Mouse (Mus musculus) limb, embryonic 12.5 days (tissue): ENCODE measurements at regions not wholly inside any gene's neighbourhood (a gene's known extent, or its start where the extent isn't known, plus 50 kb on each side); places are given as distances from the start of the nearest gene placed in this dataset.
A peak's percentile ranks its signal among the peaks of the same experiment; 100 is the strongest.

Source experiments
- ATAC-seq: fragments of 200-750 bp; cut with Nextera tagmentation; 2 replicates; pipeline ENCODE4 v1.8.0; 2017; ENCODE audit warnings: low read depth, moderate TSS enrichment; ENCODE audit not compliant: insufficient number of reproducible peaks, insufficient read depth, low FRiP score, low TSS enrichment
- H3K27ac ChIP-seq: fragments of 300-500 bp; sonication (generic); 2 replicates; pipeline ENCODE4 v1.5.1; 2016; ENCODE audit warnings: mild to moderate bottlenecking, moderate library complexity
- H3K27me3 ChIP-seq: fragments of 300-500 bp; sonication (generic); 2 replicates; pipeline ENCODE4 v1.6.1; 2016; ENCODE audit warnings: mild to moderate bottlenecking, moderate library complexity
- H3K36me3 ChIP-seq: fragments of 300-500 bp; sonication (generic); 2 replicates; pipeline ENCODE4 v1.6.1; 2016; ENCODE audit warnings: mild to moderate bottlenecking, moderate library complexity
- H3K4me1 ChIP-seq: fragments of 300-500 bp; sonication (generic); replicated peaks from 2 replicates; pipeline ENCODE4 v1.6.1; 2016
- H3K4me2 ChIP-seq: fragments of 300-500 bp; sonication (generic); 2 replicates; pipeline ENCODE4 v1.6.1; 2016; ENCODE audit warnings: mild to moderate bottlenecking, moderate library complexity
- H3K4me3 ChIP-seq: fragments of 300-500 bp; sonication (generic); replicated peaks from 2 replicates; pipeline ENCODE4 v1.5.1; 2016; ENCODE audit warnings: mild to moderate bottlenecking
- H3K9ac ChIP-seq: fragments of 300-500 bp; sonication (generic); replicated peaks from 2 replicates; pipeline ENCODE4 v1.6.1; 2016; ENCODE audit warnings: mild to moderate bottlenecking, moderate library complexity
- H3K9me3 ChIP-seq: fragments of 300-500 bp; sonication (generic); 2 replicates; pipeline ENCODE4 v1.6.1; 2016; ENCODE audit warnings: mild to moderate bottlenecking, moderate library complexity
- WGBS: fragments of 180-500 bp; shearing (Covaris S2); methylation state at CpG from one replicate; pipeline ENCODE4 v1.1.7; 2016; 5-methylcytosine and 5-hydroxymethylcytosine counted together

DNA sequence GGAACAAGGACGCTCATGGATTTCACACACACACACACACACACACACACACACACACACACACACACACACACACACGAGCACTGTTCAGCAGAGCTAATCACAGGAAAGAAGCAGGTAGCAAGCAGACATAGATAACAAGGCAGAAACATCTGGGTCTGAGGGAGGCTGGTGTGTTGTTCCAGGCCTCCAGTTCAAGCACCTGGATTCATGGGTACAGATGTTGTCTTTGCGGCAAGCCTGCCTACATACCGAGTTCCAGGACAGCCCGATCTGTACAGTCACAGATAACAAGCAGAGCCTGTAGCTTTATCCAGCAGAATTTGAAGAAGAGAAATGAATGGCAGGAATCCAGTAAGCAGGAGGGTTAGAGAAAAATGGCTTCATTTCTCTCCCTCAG is 55.0 kb upstream of the Adgrl2 start:
- no peak overlapping the region for H3K4me3 ChIP-seq
- H3K27me3 ChIP-seq, result no peaks in the 10 kb centered on the region
- H3K36me3 ChIP-seq, result no peaks in the 10 kb centered on the region
- H3K9ac ChIP-seq, result no peak overlapping the region
- 71% methylated on average over 5 of the region's 5 CpGs for WGBS
- H3K4me2 ChIP-seq, result no peak overlapping the region
- no peak for ATAC-seq
- H3K4me1 ChIP-seq, result peaks cover 25% of the 10 kb centered on the region
- H3K9me3 ChIP-seq, result no peaks in the 10 kb centered on the region
- no peak overlapping the region for H3K27ac ChIP-seq

DNA sequence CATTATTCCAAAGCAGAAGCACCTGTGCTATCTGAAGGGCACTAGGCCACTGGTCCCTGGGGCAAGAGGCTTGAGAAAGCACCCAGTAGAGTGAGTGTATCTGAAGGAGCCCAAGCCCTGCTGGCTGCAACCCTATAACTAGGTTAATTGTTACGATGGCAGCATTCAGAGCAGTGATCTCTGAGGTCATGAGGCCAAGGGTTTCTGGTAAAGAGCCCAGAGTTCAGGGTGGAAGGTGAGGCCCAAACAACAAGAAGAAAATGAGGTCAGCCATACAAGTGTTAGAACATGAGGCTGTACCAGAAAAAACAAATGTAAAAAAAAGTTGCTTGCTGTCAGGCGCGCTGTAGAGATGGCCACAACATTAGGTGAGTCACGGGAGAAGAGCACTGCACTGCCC is 53.5 kb upstream of the Adgrl2 start:
- H3K4me1 ChIP-seq, result peaks cover 25% of the 10 kb centered on the region
- H3K4me2 ChIP-seq, result no peak overlapping the region
- H3K9me3 ChIP-seq, result no peaks in the 10 kb centered on the region
- no peaks in the 10 kb centered on the region for H3K36me3 ChIP-seq
- ATAC-seq, result no peak
- WGBS, result 71% methylated on average over 4 of the region's 4 CpGs
- H3K9ac ChIP-seq, result no peak overlapping the region
- H3K27me3 ChIP-seq, result no peaks in the 10 kb centered on the region
- H3K27ac ChIP-seq, result no peak overlapping the region
- no peak overlapping the region for H3K4me3 ChIP-seq

DNA sequence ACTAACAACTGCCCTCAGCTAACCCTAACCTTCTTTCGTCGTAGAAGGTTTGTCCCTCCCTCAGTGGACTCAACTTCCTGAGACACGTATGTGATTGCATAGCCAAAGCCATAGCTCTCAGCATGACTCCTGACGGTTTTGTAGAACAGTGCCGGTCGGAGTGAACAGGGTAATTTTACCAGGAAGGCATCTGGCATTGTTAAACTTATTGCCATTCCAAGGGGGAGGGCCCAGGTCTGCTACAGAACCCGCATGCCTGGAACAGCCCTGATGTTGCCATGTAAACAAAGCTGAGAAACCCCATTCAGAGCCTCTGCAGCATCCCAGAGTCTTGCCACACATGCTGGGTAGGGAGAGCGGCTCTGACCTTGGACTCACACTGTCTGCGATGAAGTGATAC is 52.2 kb upstream of the Adgrl2 start:
- no peak overlapping the region for H3K4me3 ChIP-seq
- peaks cover 25% of the 10 kb centered on the region for H3K4me1 ChIP-seq
- H3K27ac ChIP-seq, result peak overlapping the region; percentile 58
- peak overlapping the region; percentile 22 for H3K4me2 ChIP-seq
- no peaks in the 10 kb centered on the region for H3K27me3 ChIP-seq
- peak; percentile 92 for ATAC-seq
- H3K9ac ChIP-seq, result no peak overlapping the region
- no peaks in the 10 kb centered on the region for H3K36me3 ChIP-seq
- no peaks in the 10 kb centered on the region for H3K9me3 ChIP-seq
- WGBS, result 11% methylated on average over 9 of the region's 9 CpGs

DNA sequence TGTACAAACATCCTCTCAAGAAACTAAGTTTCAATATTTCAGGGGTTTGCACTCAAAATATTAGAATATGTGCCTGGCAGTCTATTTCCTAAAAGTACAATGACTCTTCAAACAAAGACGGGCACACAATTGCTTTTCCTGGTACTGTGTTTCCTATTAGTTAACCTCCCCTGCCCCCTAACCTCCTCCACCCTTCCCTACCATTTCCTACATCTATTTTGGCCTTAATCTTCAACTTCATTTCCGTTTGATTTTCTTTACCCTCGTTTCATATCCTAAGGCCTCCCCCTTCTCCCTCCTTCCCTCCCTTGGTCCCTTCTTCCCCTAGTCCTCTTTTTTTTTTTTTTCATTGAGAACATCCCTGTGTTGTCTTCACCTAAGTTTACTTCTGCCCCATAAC is 50.8 kb upstream of the Adgrl2 start:
- ATAC-seq, result no peak

More for the DNA sequence above, 50.8 kb upstream of the Adgrl2 start:
- Histone ChIP-seq H3K4me1 (peaks cover 25% of the 10 kb centered on the region), H3K9me3 (no peaks in the 10 kb centered on the region), H3K27me3 (no peaks in the 10 kb centered on the region), H3K4me3 (no peak overlapping the region), H3K9ac (no peak overlapping the region), H3K36me3 (no peaks in the 10 kb centered on the region), H3K27ac (no peak overlapping the region), H3K4me2 (no peak overlapping the region)
- 43% methylated on average over 3 of the region's 3 CpGs for WGBS
